Mouse (Mus musculus): ENCODE measurements at regions not wholly inside any gene's neighbourhood (a gene's known extent, or its start where the extent isn't known, plus 50 kb on each side); places are given as distances from the start of the nearest gene placed in this dataset.

GRCm38 (mm10) chr16:55447581-55447980 is 149.8 kb upstream of the Zpld1 start:
- in situ Hi-C loops (cut with MboI): no loop called here

- in situ Hi-C loops (cut with MboI): no loop called here
Measured at GRCm38 (mm10) chr16:55442821-55443581, 145.2 kb upstream of the Zpld1 start.

- in situ Hi-C loops (cut with MboI): no loop called here
Measured at GRCm38 (mm10) chr16:55435139-55435968, 137.6 kb upstream of the Zpld1 start.

- in situ Hi-C loops (cut with MboI): no loop called here
Measured at GRCm38 (mm10) chr16:55421569-55422342, 124.0 kb upstream of the Zpld1 start.

- in situ Hi-C loops (cut with MboI): no loop called here
Measured at GRCm38 (mm10) chr16:55420876-55421568, 123.2 kb upstream of the Zpld1 start.

GRCm38 (mm10) chr16:55418871-55419270 is 121.1 kb upstream of the Zpld1 start:
- in situ Hi-C loops (cut with MboI): no loop called here

GRCm38 (mm10) chr16:55400818-55401217 is 103.0 kb upstream of the Zpld1 start:
- in situ Hi-C loops (cut with MboI): no loop called here

GRCm38 (mm10) chr16:55394864-55395263 is 97.1 kb upstream of the Zpld1 start:
- in situ Hi-C loops (cut with MboI): no loop called here

- in situ Hi-C loops (cut with MboI): no loop called here
Measured at GRCm38 (mm10) chr16:55390400-55390799, 92.6 kb upstream of the Zpld1 start.

- in situ Hi-C loops (cut with MboI): no loop called here
Measured at GRCm38 (mm10) chr16:55379996-55380395, 82.2 kb upstream of the Zpld1 start.

GRCm38 (mm10) chr16:55379189-55379588 is 81.4 kb upstream of the Zpld1 start:
- in situ Hi-C loops (cut with MboI): no loop called here

- in situ Hi-C loops (cut with MboI): no loop called here
Measured at GRCm38 (mm10) chr16:55378701-55379100, 80.9 kb upstream of the Zpld1 start.

- in situ Hi-C loops (cut with MboI): no loop called here
Measured at GRCm38 (mm10) chr16:55375922-55376321, 78.1 kb upstream of the Zpld1 start.

- in situ Hi-C loops (cut with MboI): no loop called here
Measured at GRCm38 (mm10) chr16:55357686-55358085, 59.9 kb upstream of the Zpld1 start.

GRCm38 (mm10) chr16:55356097-55356496 is 58.3 kb upstream of the Zpld1 start:
- in situ Hi-C loops (cut with MboI): no loop called here
